8 mouse cellular contexts compared by ENCODE assay signal in the genomic region with DNA sequence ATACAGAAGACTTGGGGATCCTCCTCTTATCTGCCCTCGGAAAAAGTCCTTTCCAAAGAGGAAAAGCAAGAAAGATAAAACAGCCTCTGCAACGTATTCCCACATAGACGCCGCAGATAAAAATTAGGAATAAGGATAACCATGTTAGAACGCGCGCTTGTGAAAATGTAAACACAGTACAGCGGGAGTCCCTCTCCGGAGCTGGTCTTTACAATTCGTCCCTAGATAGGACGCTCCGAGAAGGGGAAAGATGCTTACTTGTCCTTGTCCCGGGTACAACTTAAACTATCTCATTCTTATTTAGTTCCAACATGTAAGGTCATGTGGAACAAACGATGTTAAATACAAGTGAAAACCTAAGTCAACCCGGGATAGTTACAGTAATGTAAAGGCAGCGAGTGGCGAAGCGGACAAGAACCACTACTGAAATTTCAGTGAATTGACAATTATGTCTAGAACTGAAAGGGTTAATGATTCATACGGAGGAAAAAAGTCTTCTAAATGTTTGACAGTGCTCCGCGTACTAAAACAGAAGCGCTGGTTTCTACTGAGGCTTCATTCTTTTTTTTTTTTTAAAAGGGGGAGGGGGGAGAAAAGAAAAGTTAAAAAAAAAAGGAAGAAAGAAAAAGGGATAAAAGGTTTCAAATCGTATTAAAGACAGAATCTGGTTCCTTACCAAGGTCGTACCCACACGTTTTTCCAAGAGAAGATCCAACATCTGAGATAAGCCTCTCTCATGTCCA.
A peak's percentile ranks its signal among the peaks of the same experiment; 100 is the strongest.
DNase-seq lines count a peak whose midpoint lies in the region; ATAC-seq and TF ChIP-seq lines count a peak whose summit lies in the region.

No protein-coding gene starts in this region.

- H3K27me3 ChIP-seq in kidney, embryonic 14.5 days (ENCODE audit: control insufficient read depth, insufficient read depth, low read length), result peaks cover 45% of the 10 kb centered on the region
- H3K27me3 ChIP-seq in hindbrain, embryonic 11.5 days (ENCODE audit: control insufficient read depth, insufficient read depth, low read length), result peaks cover 17% of the 10 kb centered on the region
- H3K27me3 ChIP-seq in midbrain, embryonic 13.5 days, result peaks cover 49% of the 10 kb centered on the region

- 3% methylated on average over 25 of the region's 25 CpGs for WGBS in kidney, embryonic 14.5 days
- 1% methylated on average over 25 of the region's 25 CpGs for WGBS in hindbrain, embryonic 11.5 days
- WGBS in midbrain, embryonic 13.5 days, result under 1% methylated on average over 25 of the region's 25 CpGs

- H3K4me1 ChIP-seq in kidney, embryonic 14.5 days (ENCODE audit: control insufficient read depth, insufficient read depth, low read length), result peaks cover 8% of the 10 kb centered on the region; the same call in 1 of the 2 replicates
- peaks cover 16% of the 10 kb centered on the region for H3K4me1 ChIP-seq in bone marrow macrophage, adult 2 months (ENCODE audit: control insufficient read depth, insufficient read depth, low read length)
- no peaks in the 10 kb centered on the region for H3K4me1 ChIP-seq in hindbrain, embryonic 11.5 days (replicated peaks; ENCODE audit: control insufficient read depth, insufficient read depth, low read length)
- peaks cover 26% of the 10 kb centered on the region for H3K4me1 ChIP-seq in midbrain, embryonic 13.5 days (replicated peaks)

- TF ChIP-seq POLR2A in bone marrow macrophage, adult 2 months (IDR thresholded peaks at IDR 0.05; ENCODE audit: borderline replicate concordance, low read depth, low read length), result no peak

- no peaks in the 10 kb centered on the region for H3K9me3 ChIP-seq in kidney, embryonic 14.5 days (ENCODE audit: control insufficient read depth, low read length)
- no peaks in the 10 kb centered on the region for H3K9me3 ChIP-seq in hindbrain, embryonic 11.5 days (ENCODE audit: control insufficient read depth, low read length)
- H3K9me3 ChIP-seq in midbrain, embryonic 13.5 days, result no peaks in the 10 kb centered on the region

- peak overlapping the region; percentile 55; the same call in 1 of the 2 replicates for H3K9ac ChIP-seq in kidney, embryonic 14.5 days (ENCODE audit: low read depth, low read length)
- peak overlapping the region; percentile 49 for H3K9ac ChIP-seq in hindbrain, embryonic 11.5 days (ENCODE audit: low read depth, low read length)
- H3K9ac ChIP-seq in midbrain, embryonic 13.5 days (replicated peaks), result peak overlapping the region; percentile 64

- no peak overlapping the region for H3K27ac ChIP-seq in kidney, embryonic 14.5 days (ENCODE audit: low read depth, low read length)
- peak overlapping the region; percentile 72 for H3K27ac ChIP-seq in bone marrow macrophage, adult 2 months (ENCODE audit: insufficient read depth, low read depth, low read length)
- no peak overlapping the region for H3K27ac ChIP-seq in hindbrain, embryonic 11.5 days (ENCODE audit: low read depth, low read length)
- H3K27ac ChIP-seq in midbrain, embryonic 13.5 days, result no peak overlapping the region

- no peaks in the 10 kb centered on the region for H3K36me3 ChIP-seq in kidney, embryonic 14.5 days (ENCODE audit: control insufficient read depth, insufficient read depth, low read length)
- H3K36me3 ChIP-seq in hindbrain, embryonic 11.5 days (ENCODE audit: control insufficient read depth, insufficient read depth, low read length), result no peaks in the 10 kb centered on the region
- H3K36me3 ChIP-seq in midbrain, embryonic 13.5 days, result no peaks in the 10 kb centered on the region

- TF ChIP-seq CTCF in bone marrow macrophage, adult 2 months (IDR thresholded peaks at IDR 0.05; ENCODE audit: low read depth, low read length), result no peak

- peak overlapping the region; percentile 56 for H3K4me3 ChIP-seq in kidney, embryonic 14.5 days (ENCODE audit: low read length)
- H3K4me3 ChIP-seq in bone marrow macrophage, adult 2 months (ENCODE audit: insufficient read depth, low read length), result peak overlapping the region; percentile 78
- H3K4me3 ChIP-seq in hindbrain, embryonic 11.5 days (ENCODE audit: low read depth, low read length), result peak overlapping the region; percentile 60
- H3K4me3 ChIP-seq in midbrain, embryonic 13.5 days (replicated peaks), result peak overlapping the region; percentile 68

- peak overlapping the region; percentile 93 for H3K4me2 ChIP-seq in kidney, embryonic 14.5 days (replicated peaks; ENCODE audit: low read depth, low read length)
- peak overlapping the region; percentile 93 for H3K4me2 ChIP-seq in hindbrain, embryonic 11.5 days (replicated peaks; ENCODE audit: low read depth, low read length)
- peak overlapping the region; percentile 96 for H3K4me2 ChIP-seq in midbrain, embryonic 13.5 days (replicated peaks)

- DNase-seq in kidney, postnatal 14 days, result no peak
- DNase-seq in hindbrain, embryonic 11.5 days (ENCODE audit: low spot score), result peak; percentile 52
- DNase-seq in cerebellum, adult 11 months, result no peak
- no peak for DNase-seq in layer of hippocampus, postnatal 14 days (ENCODE audit: low spot score in 2 of 2)
- DNase-seq in right cerebral cortex, postnatal 10 days (ENCODE audit: low spot score in 2 of 2), result no peak

- no peak for ATAC-seq in kidney, embryonic 14.5 days (ENCODE audit: low FRiP score, low TSS enrichment)
- ATAC-seq in hindbrain, embryonic 11.5 days (ENCODE audit: low FRiP score), result no peak
- no peak for ATAC-seq in midbrain, embryonic 13.5 days
